Mouse (Mus musculus) hindbrain, embryonic 16.5 days (tissue): ENCODE data around the gene Klri1. TPM values are rescaled to one million over a fixed set of nuclear protein-coding genes. Genes with fewer than 3 reads are reported as not detected.
"Not testable (repeated sequence)": the region's sequence is repeated elsewhere in the genome, so short reads cannot be mapped to it uniquely, and the experiment has no call there.

Experiments
- ATAC-seq: fragments of 200-750 bp; cut with Nextera tagmentation; 2 replicates; pipeline ENCODE4 v1.8.0; 2017; ENCODE audit warnings: moderate TSS enrichment, moderate library complexity
- H3K27ac ChIP-seq: fragments of 300-500 bp; sonication (generic); 2 replicates; pipeline ENCODE4 v1.5.1; 2014; ENCODE audit warnings: low read depth, mild to moderate bottlenecking, control low read depth, low read length, moderate library complexity
- H3K27me3 ChIP-seq: fragments of 300-500 bp; sonication (generic); replicated peaks from 2 replicates; pipeline ENCODE4 v1.6.1; 2014; ENCODE audit warnings: low read length; ENCODE audit not compliant: control insufficient read depth, insufficient read depth
- H3K36me3 ChIP-seq: fragments of 300-500 bp; sonication (generic); 2 replicates; pipeline ENCODE4 v1.6.1; 2014; ENCODE audit warnings: mild to moderate bottlenecking, low read length, moderate library complexity, mixed read lengths; ENCODE audit not compliant: control insufficient read depth, insufficient read depth
- H3K4me1 ChIP-seq: fragments of 300-500 bp; sonication (generic); 2 replicates; pipeline ENCODE4 v1.6.1; 2014; ENCODE audit warnings: low read depth, low read length; ENCODE audit not compliant: control insufficient read depth, insufficient read depth
- H3K4me2 ChIP-seq: fragments of 300-500 bp; sonication (generic); 2 replicates; pipeline ENCODE4 v1.6.1; 2014; ENCODE audit warnings: mild to moderate bottlenecking, low read length, control low read depth, moderate library complexity
- H3K4me3 ChIP-seq: fragments of 300-500 bp; sonication (generic); 2 replicates; pipeline ENCODE4 v1.5.1; 2014; ENCODE audit warnings: mild to moderate bottlenecking, low read length, control low read depth, moderate library complexity
- H3K9ac ChIP-seq: fragments of 300-500 bp; sonication (generic); 2 replicates; pipeline ENCODE4 v1.6.1; 2014; ENCODE audit warnings: low read depth, mild to moderate bottlenecking, control low read depth, low read length, moderate library complexity
- H3K9me3 ChIP-seq: fragments of 300-500 bp; sonication (generic); 2 replicates; pipeline ENCODE4 v1.6.1; 2014; ENCODE audit warnings: mild to moderate bottlenecking, low read length, moderate library complexity; ENCODE audit not compliant: control insufficient read depth
- WGBS: fragments of 180-500 bp; shearing (Covaris S2); extraction: QIAGEN DNeasy Blood & Tissue Kit; methylation state at CpG from one replicate; pipeline ENCODE4 v1.1.7; 2014; 5-methylcytosine and 5-hydroxymethylcytosine counted together
- microRNA-seq: library from miRNA; unstranded; fragments of <30 nt; microRNA quantifications from one replicate; pipeline ENCODE4, GENCODE M21; 2017
- polyA plus RNA-seq: library from polyadenylated mRNA; unstranded; fragments of >200 nt; fragmentation: Nextera tagmentation; extraction: Ambion mirVana; gene quantifications from 2 replicates; pipeline ENCODE4 v1.2.1, GENCODE M21; 2015

The Klri1 gene
- polyA plus RNA-seq, 1 experiment from 2014 or later = 0.25 TPM

DNA sequence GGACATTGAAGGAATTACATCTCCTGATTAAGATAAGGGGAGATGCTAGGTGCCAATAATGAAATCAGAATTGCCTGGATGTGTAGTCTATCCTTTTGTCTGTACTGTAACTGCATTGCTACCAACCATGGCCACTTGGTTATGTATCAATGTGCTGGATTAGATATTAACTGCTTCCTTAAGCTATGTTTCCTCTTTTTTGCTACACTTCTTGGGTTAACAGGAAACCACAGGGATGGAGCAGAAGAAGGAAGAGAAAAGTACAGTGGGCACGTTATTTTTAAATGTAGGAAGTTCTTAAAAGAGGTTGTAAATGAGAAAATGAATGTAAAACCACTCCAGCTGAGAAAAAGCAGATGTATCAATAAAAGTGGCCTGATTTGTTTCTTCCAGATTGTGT, 3.4 kb downstream of the Klri1 start:
- Histone ChIP-seq H3K4me2 (no peak overlapping the region), H3K36me3 (no peaks in the 10 kb centered on the region), H3K27ac (no peak overlapping the region), H3K9me3 (no peaks in the 10 kb centered on the region), H3K9ac (no peak overlapping the region), H3K4me3 (no peak overlapping the region), H3K4me1 (no peaks in the 10 kb centered on the region), H3K27me3 (no peaks in the 10 kb centered on the region)
- ATAC-seq = no peak
- WGBS = 45% methylated on average over 1 of the region's 1 CpGs

DNA sequence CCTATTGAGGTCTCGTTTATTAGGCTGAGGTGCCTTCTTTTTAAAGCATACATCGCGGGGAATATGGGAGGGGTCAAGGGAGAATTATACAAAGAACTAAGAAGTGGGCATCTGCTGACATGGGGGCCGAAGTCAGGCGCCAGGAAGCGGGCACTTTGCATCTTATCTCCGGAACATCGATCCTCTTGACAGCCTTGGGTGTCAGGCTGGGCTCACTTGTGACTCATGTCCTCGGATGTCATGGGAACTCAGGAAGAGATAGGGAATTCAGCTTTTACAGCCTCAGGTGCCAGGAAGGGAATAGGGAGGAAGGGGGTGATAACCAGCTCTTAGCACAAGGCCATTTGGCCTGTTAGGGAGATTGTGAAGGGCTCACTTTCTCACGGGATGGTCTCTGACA, 25.5 kb downstream of the Klri1 start:
- not testable (repeated sequence) for ATAC-seq, H3K9me3 ChIP-seq, H3K4me1 ChIP-seq, H3K27me3 ChIP-seq, H3K4me2 ChIP-seq, H3K36me3 ChIP-seq, H3K4me3 ChIP-seq, H3K9ac ChIP-seq, H3K27ac ChIP-seq
- WGBS = 85% methylated on average over 10 of the region's 10 CpGs

DNA sequence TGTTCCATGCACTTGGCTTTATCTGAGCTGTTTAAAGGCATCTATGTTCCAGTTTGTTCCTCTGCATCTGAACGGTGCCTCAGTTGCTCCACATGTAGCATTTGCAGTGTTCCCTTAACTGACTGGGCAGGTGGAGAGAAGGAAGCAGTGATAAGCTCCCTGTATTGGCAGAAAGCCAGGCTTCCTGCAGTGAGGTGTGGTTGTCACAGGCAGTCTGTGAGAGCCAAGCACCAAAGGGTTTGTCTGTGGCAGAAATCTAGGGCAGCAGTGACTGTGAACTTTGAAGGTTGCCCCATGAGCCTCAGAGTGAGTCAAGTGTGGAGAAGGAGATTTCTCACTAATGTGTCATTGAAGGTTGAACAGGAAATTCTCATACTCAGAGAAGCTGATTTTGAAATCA, 36.6 kb downstream of the Klri1 start:
- no peak for ATAC-seq
- Histone ChIP-seq H3K9me3 (no peaks in the 10 kb centered on the region), H3K4me2 (no peak overlapping the region), H3K27me3 (no peaks in the 10 kb centered on the region), H3K36me3 (no peaks in the 10 kb centered on the region), H3K4me1 (no peaks in the 10 kb centered on the region), H3K9ac (no peak overlapping the region), H3K4me3 (no peak overlapping the region), H3K27ac (no peak overlapping the region)
- WGBS = 65% methylated on average over 1 of the region's 1 CpGs

DNA sequence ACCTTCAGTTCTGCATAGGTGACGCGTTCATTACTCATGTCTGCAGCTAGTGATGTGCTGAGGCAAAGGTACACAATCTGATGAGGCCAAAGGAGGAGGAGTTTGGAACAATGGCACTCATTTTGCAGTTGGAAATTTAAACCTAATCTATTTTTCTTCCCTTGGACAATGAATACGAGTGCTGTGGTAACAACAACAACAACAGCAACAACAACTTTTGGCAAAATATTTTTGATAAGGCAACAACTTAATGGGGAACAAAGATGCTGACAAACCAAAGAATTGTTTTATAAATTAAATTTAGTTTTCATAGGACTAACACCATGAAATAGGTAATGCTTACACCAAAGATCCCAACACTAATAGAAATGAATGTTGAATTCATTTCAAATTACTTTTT, 38.1 kb downstream of the Klri1 start, which contains the start of gene Klrc1:
TSS of gene Klrc1 (minus strand) at position 101 of the 400 bp plus-strand sequence.
- H3K27ac ChIP-seq = no peak within 1 kb of the TSS
- no peak within 1 kb of the TSS for H3K9ac ChIP-seq
- no peaks in the 10 kb centered on the region for H3K27me3 ChIP-seq
- H3K4me3 ChIP-seq = no peak within 1 kb of the TSS
- WGBS = 82% methylated on average over 3 of the region's 3 CpGs
- H3K4me2 ChIP-seq = no peak within 1 kb of the TSS
- no peaks in the 10 kb centered on the region for H3K36me3 ChIP-seq
- H3K9me3 ChIP-seq = no peaks in the 10 kb centered on the region
- no peak for ATAC-seq
- no peaks in the 10 kb centered on the region for H3K4me1 ChIP-seq

DNA sequence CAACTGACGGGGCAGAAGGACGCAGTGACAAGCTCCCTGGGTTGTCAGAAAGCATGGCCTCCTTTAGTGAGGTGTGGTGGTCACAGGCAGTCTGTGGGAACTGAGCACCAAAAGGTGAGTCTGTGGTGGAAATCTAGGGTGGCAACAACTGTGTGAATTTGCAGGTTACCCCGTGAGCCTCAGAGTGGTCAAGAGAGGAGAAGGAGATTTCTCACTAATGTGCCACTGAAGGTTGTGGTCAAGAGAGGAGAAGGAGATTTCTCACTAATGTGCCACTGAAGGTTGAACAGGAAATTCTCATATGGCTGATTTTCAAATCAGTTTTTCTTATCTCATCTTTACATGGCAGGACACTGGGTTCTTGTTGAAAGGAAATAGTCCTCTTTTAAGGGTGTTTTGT, 55.6 kb downstream of the Klri1 start:
- WGBS = no CpG with 5 or more reads among the region's 3 CpGs
- not testable (repeated sequence) for H3K36me3 ChIP-seq, H3K4me1 ChIP-seq, H3K9me3 ChIP-seq, H3K27me3 ChIP-seq, H3K9ac ChIP-seq, ATAC-seq, H3K27ac ChIP-seq, H3K4me3 ChIP-seq, H3K4me2 ChIP-seq

DNA sequence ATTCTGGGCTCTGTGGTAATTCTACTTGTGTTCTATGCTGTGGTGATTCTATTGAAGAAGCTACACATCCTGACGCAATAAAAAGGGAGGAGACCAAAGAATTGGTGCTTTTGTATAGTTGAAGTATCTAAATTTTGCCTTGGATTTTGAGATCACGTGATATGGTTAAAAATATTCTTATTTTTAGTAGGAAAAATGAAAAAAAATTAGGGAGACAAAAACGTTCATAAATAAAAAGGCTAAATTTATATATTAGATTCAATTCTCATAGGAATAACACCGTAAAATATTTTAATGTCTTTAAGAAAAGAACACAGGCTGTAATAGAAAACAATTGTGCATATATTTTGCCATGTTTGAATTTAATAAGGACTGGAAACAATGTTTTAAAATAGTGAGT, 56.3 kb downstream of the Klri1 start, which contains the start of gene Klrc2:
TSS of gene Klrc2 (minus strand) at position 101 of the 400 bp plus-strand sequence.
- not testable (repeated sequence) for H3K36me3 ChIP-seq, H3K4me1 ChIP-seq, H3K27me3 ChIP-seq, ATAC-seq, H3K4me3 ChIP-seq, H3K27ac ChIP-seq, H3K9ac ChIP-seq, H3K9me3 ChIP-seq, H3K4me2 ChIP-seq
- 80% methylated on average over 4 of the region's 4 CpGs for WGBS

Small RNA genes within 50 kb of the gene (microRNA-seq; reads per million reads assigned to microRNA genes)
- gene Mir680-1 = not detected

Other genes with a start within 250 kb of the Klri1 start
- gene Olr1, start 210.0 kb downstream of the Klri1 start, polyA plus RNA-seq = not detected in 2 replicates
- gene Tmem52b, start 204.6 kb downstream of the Klri1 start, polyA plus RNA-seq = not detected in 2 replicates
- gene Gabarapl1, start 184.0 kb downstream of the Klri1 start, polyA plus RNA-seq = 237 and 271 TPM in 2 replicates
- gene Klre1, start 139.2 kb downstream of the Klri1 start, polyA plus RNA-seq = not detected in 2 replicates
- not detected in 2 replicates for gene Klrd1, start 125.3 kb downstream of the Klri1 start, polyA plus RNA-seq
- 0.25 and 0.26 TPM in 2 replicates for gene Klrk1, start 93.3 kb downstream of the Klri1 start, polyA plus RNA-seq
- gene Klrc3, start 73.8 kb downstream of the Klri1 start, polyA plus RNA-seq = not detected in 2 replicates
- gene Klrc2, start 56.4 kb downstream of the Klri1 start, polyA plus RNA-seq = not detected in 2 replicates
- not detected in 2 replicates for gene Klrc1, start 38.2 kb downstream of the Klri1 start, polyA plus RNA-seq
- gene Klri2, start 23.4 kb upstream of the Klri1 start, polyA plus RNA-seq = not detected in 2 replicates
- gene Gm156, start 67.1 kb upstream of the Klri1 start, polyA plus RNA-seq = not detected in 2 replicates
- gene Gm17631, start 145.5 kb upstream of the Klri1 start, polyA plus RNA-seq = not detected in 2 replicates
- gene Klra17, start 159.5 kb upstream of the Klri1 start, polyA plus RNA-seq = not detected in 2 replicates
- gene Klra5, start 200.5 kb upstream of the Klri1 start, polyA plus RNA-seq = not detected in 2 replicates